Mouse (Mus musculus): ENCODE measurements around the gene Nfe2l2. TPM values are rescaled to one million over a fixed set of nuclear protein-coding genes. Genes with fewer than 3 reads are reported as not detected.

The Nfe2l2 gene
- polyA plus RNA-seq, 1 experiment from 2014 or later: 55.3 TPM

DNA sequence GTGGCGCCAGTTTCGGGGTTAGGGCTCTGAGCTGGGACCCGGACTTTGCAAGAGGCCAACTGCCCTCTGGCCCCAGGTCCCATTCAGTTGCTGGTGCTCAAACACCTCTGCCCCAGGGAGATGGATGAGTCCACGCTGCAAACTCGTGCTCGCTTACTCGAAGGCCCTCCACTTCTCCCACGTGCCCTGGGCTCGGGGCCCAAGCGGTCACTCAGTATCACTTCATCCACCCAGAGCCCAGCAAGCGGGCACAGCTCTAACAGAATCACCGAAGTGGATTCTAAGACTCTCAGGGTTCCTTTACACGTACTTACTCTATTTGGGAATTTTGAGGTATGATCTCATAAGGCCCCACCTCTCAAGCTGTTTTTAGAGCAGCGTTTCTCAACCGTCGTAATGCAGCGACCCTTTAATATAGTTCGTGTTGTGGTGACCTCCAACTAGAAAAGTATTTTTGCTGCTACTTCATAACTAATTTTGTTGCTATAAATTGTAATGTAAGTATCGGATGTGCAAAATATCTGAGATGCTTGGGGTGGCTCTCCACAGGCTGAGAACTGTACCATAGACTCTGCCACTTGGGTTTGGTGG, 816 bp upstream of the Nfe2l2 start:
- H3K27me3 ChIP-seq (ENCODE audit: control insufficient read depth, insufficient read depth, low read length): no peaks in the 10 kb centered on the region
- peaks cover 4 to 45% of the 10 kb centered on the region in 2 experiments for H3K4me1 ChIP-seq (ENCODE audit: control insufficient read depth in 2 of 2, insufficient read depth in 2 of 2, low read length in 2 of 2)
- H3K9me3 ChIP-seq (ENCODE audit: control insufficient read depth, low read length): peaks cover 5% of the 10 kb centered on the region; the same call in 1 of the 2 replicates
- WGBS: 12% methylated on average over 19 of the region's 19 CpGs
- peak overlapping the region; percentile 98 for H3K9ac ChIP-seq (ENCODE audit: low read length)
- ATAC-seq (ENCODE audit: insufficient number of reproducible peaks, insufficient read depth, low FRiP score, low read depth): no peak
- H3K27ac ChIP-seq (replicated peaks in 1 of 2; ENCODE audit: control insufficient read depth in 1 of 2, insufficient read depth in 1 of 2, low read depth in 2 of 2, low read length in 2 of 2): peak overlapping the region; percentile 93 to 100
- H3K4me2 ChIP-seq (ENCODE audit: low read length): peak overlapping the region; percentile 90
- peak overlapping the region; percentile 88 to 93 for H3K4me3 ChIP-seq (ENCODE audit: control insufficient read depth in 1 of 2, insufficient read depth in 1 of 2, low read depth in 1 of 2, low read length in 2 of 2)
- no peaks in the 10 kb centered on the region for H3K36me3 ChIP-seq (ENCODE audit: control insufficient read depth, insufficient read depth, low read length)

DNA sequence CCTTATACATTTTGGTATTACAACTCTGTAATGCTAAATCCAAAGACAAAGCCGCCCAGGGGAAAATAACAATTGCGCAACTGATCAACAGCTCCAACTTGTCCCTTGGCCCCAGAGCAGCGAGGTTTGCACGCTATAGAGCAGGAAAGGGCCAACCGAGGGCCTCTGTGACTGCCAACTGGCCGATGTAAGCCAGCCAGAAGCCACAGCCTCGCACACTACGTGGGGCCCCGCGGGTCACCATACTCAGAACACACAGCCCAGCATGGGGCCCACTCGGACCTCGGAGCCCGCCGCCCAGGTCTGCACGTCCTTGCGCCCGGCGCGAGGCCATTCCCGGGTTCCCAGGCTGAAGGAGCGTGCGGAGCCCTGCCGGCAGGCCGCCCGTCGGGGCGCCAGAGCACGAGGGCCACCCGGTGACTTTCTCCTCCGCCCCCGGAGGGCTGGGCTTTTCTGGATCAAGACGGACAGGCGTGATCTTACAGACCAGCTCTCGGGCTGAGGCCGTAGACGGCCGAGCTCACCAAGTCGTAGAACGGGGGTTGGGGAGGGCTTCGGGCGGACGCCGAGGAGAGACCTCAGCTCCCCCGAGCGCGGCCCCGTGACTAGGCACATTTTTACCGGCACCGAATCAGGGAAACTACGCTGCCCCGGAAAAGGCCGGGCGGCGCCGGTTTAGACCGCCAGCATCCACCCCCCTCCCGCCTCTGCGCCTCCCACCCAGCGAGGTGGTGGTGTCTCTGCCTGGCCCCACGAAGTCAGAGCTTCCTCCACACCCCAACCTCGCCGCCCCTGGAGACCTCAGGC, 863 bp downstream of the Nfe2l2 start:
- Histone ChIP-seq H3K9me3 (ENCODE audit: control insufficient read depth, low read length) (no peaks in the 10 kb centered on the region), H3K4me3 (ENCODE audit: control insufficient read depth in 1 of 2, insufficient read depth in 1 of 2, low read depth in 1 of 2, low read length in 2 of 2) (peak overlapping the region; percentile 88 to 93), H3K9ac (ENCODE audit: low read length) (peak overlapping the region; percentile 98), H3K4me2 (ENCODE audit: low read length) (peak overlapping the region; percentile 90), H3K27me3 (ENCODE audit: control insufficient read depth, insufficient read depth, low read length) (no peaks in the 10 kb centered on the region), H3K4me1 (ENCODE audit: control insufficient read depth in 2 of 2, insufficient read depth in 2 of 2, low read length in 2 of 2) (peaks cover 6 to 48% of the 10 kb centered on the region in 2 experiments), H3K36me3 (ENCODE audit: control insufficient read depth, insufficient read depth, low read length) (no peaks in the 10 kb centered on the region), H3K27ac (replicated peaks in 1 of 2; ENCODE audit: control insufficient read depth in 1 of 2, insufficient read depth in 1 of 2, low read depth in 2 of 2, low read length in 2 of 2) (peak overlapping the region; percentile 93 to 100)
- peak; percentile 52 for ATAC-seq (ENCODE audit: insufficient number of reproducible peaks, insufficient read depth, low FRiP score, low read depth)
- WGBS: under 1% methylated on average over 59 of the region's 62 CpGs

DNA sequence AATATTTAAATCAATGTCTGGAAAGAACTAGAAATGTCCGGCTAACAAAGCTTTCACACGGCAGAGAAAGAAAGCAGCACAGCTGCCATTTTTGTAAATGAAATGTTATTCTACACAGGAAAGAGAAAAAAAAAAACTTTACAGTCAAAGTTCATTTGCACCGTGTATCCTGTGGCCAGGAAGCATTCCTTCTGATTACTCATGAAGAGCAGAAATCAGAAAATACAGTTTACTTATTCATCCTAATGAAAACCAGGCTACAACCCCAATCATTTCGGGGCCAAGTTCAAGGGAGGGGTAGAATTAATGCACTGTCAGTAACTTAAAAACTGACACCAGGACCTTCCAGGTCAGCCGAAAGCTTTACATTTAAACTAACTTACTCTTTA, 1.9 kb downstream of the Nfe2l2 start:
- Histone ChIP-seq H3K4me2 (ENCODE audit: low read length) (peak overlapping the region; percentile 90), H3K36me3 (ENCODE audit: control insufficient read depth, insufficient read depth, low read length) (no peaks in the 10 kb centered on the region), H3K27me3 (ENCODE audit: control insufficient read depth, insufficient read depth, low read length) (no peaks in the 10 kb centered on the region), H3K27ac (replicated peaks in 1 of 2; ENCODE audit: control insufficient read depth in 1 of 2, insufficient read depth in 1 of 2, low read depth in 2 of 2, low read length in 2 of 2) (peak overlapping the region; percentile 93 to 100), H3K4me1 (ENCODE audit: control insufficient read depth in 2 of 2, insufficient read depth in 2 of 2, low read length in 2 of 2) (peaks cover 13 to 58% of the 10 kb centered on the region in 2 experiments), H3K9me3 (ENCODE audit: control insufficient read depth, low read length) (no peaks in the 10 kb centered on the region), H3K9ac (ENCODE audit: low read length) (peak overlapping the region; percentile 98), H3K4me3 (ENCODE audit: control insufficient read depth in 1 of 2, insufficient read depth in 1 of 2, low read depth in 1 of 2, low read length in 2 of 2) (peak overlapping the region; percentile 88 to 93; a peak in 3 of 4 replicates)
- ATAC-seq (ENCODE audit: insufficient number of reproducible peaks, insufficient read depth, low FRiP score, low read depth): no peak
- WGBS: 27% methylated on average over 5 of the region's 5 CpGs

DNA sequence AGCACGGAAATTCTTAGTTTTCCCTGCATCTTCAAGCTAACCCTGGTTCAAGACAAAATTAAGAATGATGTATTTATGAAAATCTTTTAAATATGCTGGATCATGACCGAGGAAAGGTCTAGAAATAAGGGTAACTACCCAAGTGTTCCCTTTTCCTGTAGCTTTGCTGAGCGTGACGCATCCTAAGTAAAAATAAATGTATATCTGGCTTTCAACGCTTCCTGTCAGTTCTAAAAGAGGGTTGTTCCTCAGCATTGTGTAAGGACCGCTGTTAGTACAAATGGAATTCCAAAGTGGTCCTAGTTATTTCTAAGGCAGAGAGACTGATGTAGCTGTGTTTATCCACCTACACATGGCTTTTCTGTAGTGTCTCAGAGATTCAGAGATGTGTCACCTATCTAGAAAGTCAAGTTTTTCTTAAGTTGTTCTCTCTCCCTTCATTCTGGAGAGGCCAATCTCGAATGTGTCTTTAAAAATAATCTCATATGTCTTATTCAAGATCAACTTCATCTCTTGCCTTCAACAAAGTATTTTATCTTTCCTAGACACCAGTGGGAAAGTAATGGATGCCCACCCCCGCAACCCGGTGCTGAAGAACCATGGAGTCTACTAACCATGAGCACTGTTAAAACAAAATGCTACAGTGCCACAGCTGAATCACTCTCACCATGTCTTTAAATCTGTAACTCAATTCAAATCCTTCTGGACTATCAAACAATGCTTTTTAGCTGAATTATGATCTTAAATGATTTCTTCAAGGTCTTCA, 2.4 kb downstream of the Nfe2l2 start:
- peaks cover 17 to 61% of the 10 kb centered on the region in 2 experiments for H3K4me1 ChIP-seq (ENCODE audit: control insufficient read depth in 2 of 2, insufficient read depth in 2 of 2, low read length in 2 of 2)

DNA sequence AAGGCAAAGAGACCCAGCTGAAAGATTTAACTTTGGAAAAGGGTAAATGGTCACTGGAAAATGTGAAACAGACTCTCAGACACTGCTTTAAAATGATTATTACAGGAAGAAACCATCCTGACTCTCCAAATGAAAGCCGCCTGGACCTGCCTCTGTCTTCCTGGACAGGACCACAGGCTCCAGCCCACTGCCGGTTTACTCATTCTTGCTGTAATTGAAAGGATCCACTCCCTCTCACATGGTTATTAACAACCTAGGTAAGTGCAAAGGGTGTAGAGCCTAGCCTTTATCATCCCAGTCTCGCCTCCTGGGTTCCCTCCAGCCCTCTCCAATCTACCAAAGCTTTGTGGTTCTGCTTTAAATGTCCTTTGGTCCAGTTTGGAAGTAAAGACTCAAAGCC, 3.2 kb downstream of the Nfe2l2 start:
- H3K4me3 ChIP-seq (ENCODE audit: control insufficient read depth in 1 of 2, insufficient read depth in 1 of 2, low read depth in 1 of 2, low read length in 2 of 2): no peak overlapping the region
- H3K36me3 ChIP-seq (ENCODE audit: control insufficient read depth, insufficient read depth, low read length): no peaks in the 10 kb centered on the region
- no peak overlapping the region; a peak in 1 of 4 replicates for H3K27ac ChIP-seq (replicated peaks in 1 of 2; ENCODE audit: control insufficient read depth in 1 of 2, insufficient read depth in 1 of 2, low read depth in 2 of 2, low read length in 2 of 2)
- H3K27me3 ChIP-seq (ENCODE audit: control insufficient read depth, insufficient read depth, low read length): no peaks in the 10 kb centered on the region
- peaks cover 19 to 61% of the 10 kb centered on the region in 2 experiments for H3K4me1 ChIP-seq (ENCODE audit: control insufficient read depth in 2 of 2, insufficient read depth in 2 of 2, low read length in 2 of 2)
- ATAC-seq (ENCODE audit: insufficient number of reproducible peaks, insufficient read depth, low FRiP score, low read depth): no peak
- 58% methylated on average over 3 of the region's 3 CpGs for WGBS
- H3K9me3 ChIP-seq (ENCODE audit: control insufficient read depth, low read length): no peaks in the 10 kb centered on the region
- H3K4me2 ChIP-seq (ENCODE audit: low read length): peak overlapping the region; percentile 90
- H3K9ac ChIP-seq (ENCODE audit: low read length): peak overlapping the region; percentile 38; the same call in 1 of the 2 replicates

More for the DNA sequence above, 2.4 kb downstream of the Nfe2l2 start:
- no peaks in the 10 kb centered on the region for H3K27me3 ChIP-seq (ENCODE audit: control insufficient read depth, insufficient read depth, low read length)
- peak overlapping the region in 1 of 2 experiments; percentile 93; a peak in 3 of 4 replicates for H3K4me3 ChIP-seq (ENCODE audit: control insufficient read depth in 1 of 2, insufficient read depth in 1 of 2, low read depth in 1 of 2, low read length in 2 of 2)
- H3K36me3 ChIP-seq (ENCODE audit: control insufficient read depth, insufficient read depth, low read length): no peaks in the 10 kb centered on the region
- H3K4me2 ChIP-seq (ENCODE audit: low read length): peak overlapping the region; percentile 90
- 35% methylated on average over 9 of the region's 9 CpGs for WGBS
- peak overlapping the region in 1 of 2 experiments; percentile 100; a peak in 2 of 4 replicates for H3K27ac ChIP-seq (replicated peaks in 1 of 2; ENCODE audit: control insufficient read depth in 1 of 2, insufficient read depth in 1 of 2, low read depth in 2 of 2, low read length in 2 of 2)
- H3K9ac ChIP-seq (ENCODE audit: low read length): peak overlapping the region; percentile 98
- ATAC-seq (ENCODE audit: insufficient number of reproducible peaks, insufficient read depth, low FRiP score, low read depth): no peak
- H3K9me3 ChIP-seq (ENCODE audit: control insufficient read depth, low read length): no peaks in the 10 kb centered on the region

DNA sequence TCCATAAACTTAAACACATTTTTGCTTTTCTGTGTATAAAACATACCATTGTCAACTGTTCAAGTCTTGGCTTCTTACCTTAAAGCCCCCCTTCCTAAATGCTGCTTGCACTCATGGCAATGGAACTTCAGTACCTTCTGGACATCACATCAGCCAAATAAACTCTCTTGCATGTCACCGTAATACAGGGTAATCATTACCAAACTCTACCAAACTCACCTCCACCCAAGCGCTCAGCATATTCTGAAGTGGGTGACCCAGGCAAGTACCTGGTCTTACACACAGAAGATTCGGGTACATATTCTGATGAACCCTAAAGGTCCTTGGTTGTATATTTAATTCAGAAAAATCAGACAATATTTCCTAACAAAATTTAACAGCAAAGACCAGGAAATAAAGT, 3.9 kb downstream of the Nfe2l2 start:
- H3K9ac ChIP-seq (ENCODE audit: low read length): no peak overlapping the region
- no peak overlapping the region for H3K4me3 ChIP-seq (ENCODE audit: control insufficient read depth in 1 of 2, insufficient read depth in 1 of 2, low read depth in 1 of 2, low read length in 2 of 2)
- no peak overlapping the region for H3K27ac ChIP-seq (replicated peaks in 1 of 2; ENCODE audit: control insufficient read depth in 1 of 2, insufficient read depth in 1 of 2, low read depth in 2 of 2, low read length in 2 of 2)
- H3K27me3 ChIP-seq (ENCODE audit: control insufficient read depth, insufficient read depth, low read length): no peaks in the 10 kb centered on the region
- H3K4me2 ChIP-seq (ENCODE audit: low read length): 0 out of 2 replicates have a peak overlapping the region, but pooled peaks have one; percentile 90
- WGBS: 92% methylated on average over 3 of the region's 3 CpGs
- H3K9me3 ChIP-seq (ENCODE audit: control insufficient read depth, low read length): no peaks in the 10 kb centered on the region
- H3K4me1 ChIP-seq (ENCODE audit: control insufficient read depth in 2 of 2, insufficient read depth in 2 of 2, low read length in 2 of 2): peaks cover 20 to 62% of the 10 kb centered on the region in 2 experiments
- 0 out of 2 replicates have a peak, but pooled peaks cover 4% of the 10 kb centered on the region for H3K36me3 ChIP-seq (ENCODE audit: control insufficient read depth, insufficient read depth, low read length)
- no peak for ATAC-seq (ENCODE audit: insufficient number of reproducible peaks, insufficient read depth, low FRiP score, low read depth)

DNA sequence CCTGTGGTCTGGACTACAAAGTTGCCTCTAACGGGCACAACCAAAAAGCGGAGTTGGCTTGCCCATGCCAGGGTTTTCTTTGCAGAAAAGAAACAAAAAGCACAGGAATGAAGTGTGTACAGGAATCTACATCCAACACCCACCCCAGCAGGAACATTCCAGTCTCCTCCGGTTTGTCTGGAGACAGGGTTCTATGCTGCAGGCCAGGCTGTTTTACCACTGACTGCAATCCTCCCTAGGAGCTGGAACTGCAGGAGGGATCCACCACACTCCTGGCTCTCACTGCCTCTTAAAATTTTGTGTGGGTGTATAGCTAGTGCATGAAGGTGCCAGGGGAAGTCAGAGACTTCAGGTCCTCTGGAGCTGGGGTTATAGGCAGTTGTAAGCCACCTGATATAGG, 5.6 kb downstream of the Nfe2l2 start:
- no peak overlapping the region for H3K9ac ChIP-seq (ENCODE audit: low read length)
- no peak overlapping the region for H3K4me2 ChIP-seq (ENCODE audit: low read length)
- no peaks in the 10 kb centered on the region for H3K9me3 ChIP-seq (ENCODE audit: control insufficient read depth, low read length)
- no peak overlapping the region for H3K4me3 ChIP-seq (ENCODE audit: control insufficient read depth in 1 of 2, insufficient read depth in 1 of 2, low read depth in 1 of 2, low read length in 2 of 2)
- 0 out of 2 replicates have a peak, but pooled peaks cover 5% of the 10 kb centered on the region for H3K36me3 ChIP-seq (ENCODE audit: control insufficient read depth, insufficient read depth, low read length)
- 75% methylated on average over 3 of the region's 3 CpGs for WGBS
- ATAC-seq (ENCODE audit: insufficient number of reproducible peaks, insufficient read depth, low FRiP score, low read depth): no peak
- H3K27ac ChIP-seq (replicated peaks in 1 of 2; ENCODE audit: control insufficient read depth in 1 of 2, insufficient read depth in 1 of 2, low read depth in 2 of 2, low read length in 2 of 2): no peak overlapping the region
- peaks cover 17 to 61% of the 10 kb centered on the region in 2 experiments for H3K4me1 ChIP-seq (ENCODE audit: control insufficient read depth in 2 of 2, insufficient read depth in 2 of 2, low read length in 2 of 2)
- H3K27me3 ChIP-seq (ENCODE audit: control insufficient read depth, insufficient read depth, low read length): no peaks in the 10 kb centered on the region
